Mouse (Mus musculus) left cerebral cortex, postnatal 4 days (tissue): Measurements from ENCODE around the gene Nudt21. TPM values are rescaled to one million over a fixed set of nuclear protein-coding genes. Genes with fewer than 3 reads are reported as not detected.
"Not testable (repeated sequence)": the region's sequence is repeated elsewhere in the genome, so short reads cannot be mapped to it uniquely, and the experiment has no call there.

Experiments
- DNase-seq: peaks from one replicate; pipeline ENCODE4 v3.0.0-alpha.2; 2022
- intact Hi-C: fragments of 180-260 bp; cut with DNase I; formaldehyde crosslinking; loops from one replicate; pipeline ENCODE4 v1.15.1; 2025
- total RNA-seq, 2 experiments: library from RNA; stranded (reverse); gene quantifications; 2 replicates each; pipeline ENCODE4 v1.2.3; 2021

The Nudt21 gene
- 10 to 100 TPM; 74.9 to 79.0 TPM for total RNA-seq

GRCm38 (mm10) chr8:94036944-94037524, at the start of gene Nudt21, which contains the start of gene Ogfod1:
Gene Nudt21 (minus strand): TSS chr8:94037031.
Gene Ogfod1 (plus strand): TSS chr8:94037198.
- peak; percentile 94 for DNase-seq
- intact Hi-C loops = no loop called here

- intact Hi-C loops = no loop called here
- DNase-seq = no peak
Observed at GRCm38 (mm10) chr8:94076461-94077192, 39.8 kb upstream of the Nudt21 start.

GRCm38 (mm10) chr8:94068793-94069192, 32.0 kb upstream of the Nudt21 start:
- intact Hi-C loops = no loop called here
- no peak for DNase-seq

GRCm38 (mm10) chr8:94066121-94066863, 29.5 kb upstream of the Nudt21 start:
- DNase-seq = no peak
- intact Hi-C loops = no loop called here

GRCm38 (mm10) chr8:94057157-94057854, 20.5 kb upstream of the Nudt21 start:
- intact Hi-C loops = no loop called here
- peak; percentile 56 for DNase-seq

- intact Hi-C loops = no loop called here
- DNase-seq = no peak
Observed at GRCm38 (mm10) chr8:94052696-94053095, 15.9 kb upstream of the Nudt21 start.

GRCm38 (mm10) chr8:94047845-94048244, 11.0 kb upstream of the Nudt21 start:
- intact Hi-C loops = no loop called here
- DNase-seq = peak; percentile 30

- intact Hi-C loops = no loop called here
- DNase-seq = no peak
Observed at GRCm38 (mm10) chr8:94037806-94038205, 975 bp upstream of the Nudt21 start.

- intact Hi-C loops = not testable (repeated sequence)
- peak; percentile 76 for DNase-seq
Observed at GRCm38 (mm10) chr8:94036541-94036940, 290 bp downstream of the Nudt21 start.

- DNase-seq = no peak
- intact Hi-C loops = no loop called here
Observed at GRCm38 (mm10) chr8:94035200-94035599, 1.6 kb downstream of the Nudt21 start.

GRCm38 (mm10) chr8:94033601-94034000, 3.2 kb downstream of the Nudt21 start:
- intact Hi-C loops = no loop called here
- no peak for DNase-seq

GRCm38 (mm10) chr8:94029701-94030100, 7.1 kb downstream of the Nudt21 start:
- intact Hi-C loops = no loop called here

GRCm38 (mm10) chr8:94023916-94024315, 12.9 kb downstream of the Nudt21 start:
- intact Hi-C loops = no loop called here
- no peak for DNase-seq

More at GRCm38 (mm10) chr8:94029701-94030100, 7.1 kb downstream of the Nudt21 start:
- DNase-seq = no peak

- intact Hi-C loops = no loop called here
- no peak for DNase-seq
Observed at GRCm38 (mm10) chr8:94013026-94013612, 23.7 kb downstream of the Nudt21 start.

GRCm38 (mm10) chr8:94012013-94012951, 24.5 kb downstream of the Nudt21 start, which contains the start of gene Amfr:
Gene Amfr (minus strand): TSS chr8:94012842.
- peak; percentile 75 for DNase-seq
- intact Hi-C loops = no loop called here

GRCm38 (mm10) chr8:94011076-94012012, 25.5 kb downstream of the Nudt21 start:
- intact Hi-C loops = no loop called here
- DNase-seq = no peak

GRCm38 (mm10) chr8:94010101-94010705, 26.6 kb downstream of the Nudt21 start:
- intact Hi-C loops = no loop called here
- DNase-seq = no peak
